Comparison of ENCODE assay signal across 9 mouse cellular contexts in genomic region chr14:26530350-26530749, GRCm38 (mm10). TPM values are rescaled to one million over a fixed set of nuclear protein-coding genes. Genes with fewer than 3 reads are reported as not detected.
DNase-seq lines count a peak whose midpoint lies in the region; ATAC-seq and TF ChIP-seq lines count a peak whose summit lies in the region.
"Had no signal": no experiment of that assay in that cellular context is flagged by ENCODE, and none has a peak within 500 bp of the region (broad histone marks: within the 10 kb centered on the region; RNA-seq: fewer than 3 reads in every experiment).

No protein-coding gene starts in this region.

- TF ChIP-seq EP300 in heart, postnatal 0 days (IDR thresholded peaks at IDR 0.05; ENCODE audit: low read depth): no peak

- peak overlapping the region; percentile 38; the same call in 1 of the 2 replicates for H3K27ac ChIP-seq in heart, postnatal 0 days (ENCODE audit: low read depth)
- H3K27ac ChIP-seq in kidney, adult 2 months (ENCODE audit: insufficient read depth, low read depth, low read length): peak overlapping the region; percentile 51
- no peak overlapping the region for H3K27ac ChIP-seq in liver, embryonic 16.5 days (ENCODE audit: low read length)

- H3K4me2 ChIP-seq in heart, postnatal 0 days (ENCODE audit: low read depth, low read length): 0 out of 2 replicates have a peak overlapping the region, but pooled peaks have one; percentile 8
- 0 out of 2 replicates have a peak overlapping the region, but pooled peaks have one; percentile 0 for H3K4me2 ChIP-seq in liver, embryonic 16.5 days (ENCODE audit: low read depth, low read length)

- TF ChIP-seq POLR2A in kidney, adult 2 months (IDR thresholded peaks at IDR 0.05; ENCODE audit: low read depth, low read length): no peak

- no peak overlapping the region for H3K9ac ChIP-seq in heart, postnatal 0 days (replicated peaks; ENCODE audit: low read depth, low read length)
- H3K9ac ChIP-seq in liver, embryonic 16.5 days (ENCODE audit: low read depth, low read length): no peak overlapping the region

- no peak for DNase-seq in heart, postnatal 0 days (ENCODE audit: low spot score)
- no peak for DNase-seq in heart, adult 18-20 months
- DNase-seq in NIH3T3 (ENCODE audit: low read depth): peak; percentile 15
- peak; percentile 91 for DNase-seq in kidney, adult 2 months
- DNase-seq in cerebellum, postnatal 10 days: no peak
- no peak for DNase-seq in yolk sac, embryonic 10.5 days (ENCODE audit: low spot score)
- DNase-seq: cerebellum, adult 9-11 months; heart, postnatal 14 days had no signal

- H3K27me3 ChIP-seq in heart, postnatal 0 days (ENCODE audit: control insufficient read depth, insufficient read depth, low read length): no peaks in the 10 kb centered on the region
- H3K27me3 ChIP-seq in kidney, adult 2 months (replicated peaks; ENCODE audit: control insufficient read depth, insufficient read depth, low read length): no peaks in the 10 kb centered on the region
- H3K27me3 ChIP-seq in liver, embryonic 16.5 days (ENCODE audit: control insufficient read depth, insufficient read depth, low read depth, low read length): no peaks in the 10 kb centered on the region

- H3K36me3 ChIP-seq in heart, postnatal 0 days (replicated peaks; ENCODE audit: control insufficient read depth, insufficient read depth, low read length): 0 out of 2 replicates have a peak, but pooled peaks cover 3% of the 10 kb centered on the region
- no peaks in the 10 kb centered on the region for H3K36me3 ChIP-seq in kidney, adult 2 months (ENCODE audit: control insufficient read depth, insufficient read depth, low read length)
- no peaks in the 10 kb centered on the region for H3K36me3 ChIP-seq in liver, embryonic 16.5 days (ENCODE audit: control insufficient read depth, insufficient read depth)

- WGBS in heart, postnatal 0 days: 58% methylated on average over 7 of the region's 7 CpGs
- WGBS in kidney, adult 2 months: 14% methylated on average over 7 of the region's 7 CpGs
- WGBS in liver, embryonic 16.5 days (ENCODE audit: insufficient replicate concordance): 57% methylated on average over 7 of the region's 7 CpGs

- ATAC-seq in heart, postnatal 0 days (ENCODE audit: insufficient read depth, low read depth): no peak
- ATAC-seq in liver, embryonic 16.5 days (ENCODE audit: low read depth): no peak

- no peak for TF ChIP-seq CTCF in heart, postnatal 0 days (IDR thresholded peaks at IDR 0.05; ENCODE audit: low read depth)
- no peak for TF ChIP-seq CTCF in kidney, adult 2 months (conservative IDR thresholded peaks at IDR 0.05; ENCODE audit: insufficient read depth, insufficient read length, low read depth, low read length)

- no peaks in the 10 kb centered on the region for H3K9me3 ChIP-seq in heart, postnatal 0 days (replicated peaks; ENCODE audit: control insufficient read depth, low read length)
- no peaks in the 10 kb centered on the region for H3K9me3 ChIP-seq in liver, embryonic 16.5 days (replicated peaks; ENCODE audit: control insufficient read depth, low read length)

- no peak overlapping the region for H3K4me3 ChIP-seq in heart, postnatal 0 days (ENCODE audit: low read depth, low read length)
- H3K4me3 ChIP-seq in kidney, adult 2 months (ENCODE audit: insufficient read depth, low read depth, low read length): no peak overlapping the region
- no peak overlapping the region for H3K4me3 ChIP-seq in liver, embryonic 16.5 days (ENCODE audit: low read depth, low read length)

- peaks cover 36% of the 10 kb centered on the region for H3K4me1 ChIP-seq in heart, postnatal 0 days (ENCODE audit: control insufficient read depth, insufficient read depth)
- H3K4me1 ChIP-seq in kidney, adult 2 months (ENCODE audit: control insufficient read depth, insufficient read depth, low read length): peaks cover 42% of the 10 kb centered on the region
- peaks cover 31% of the 10 kb centered on the region for H3K4me1 ChIP-seq in liver, embryonic 16.5 days (ENCODE audit: control insufficient read depth, low read depth, low read length)

RNA-seq across cellular contexts. Expression of gene Slmap, which starts 4.4 kb away (rescaled TPM):
- total RNA-seq in heart, postnatal 0 days (2014; rRNA removed; ENCODE audit: low replicate concordance): 146 and 248 TPM in 2 replicates
- polyA plus RNA-seq in heart, postnatal 0 days (2015; fragmentation: Nextera tagmentation; extraction: Ambion mirVana): 105 and 140 TPM in 2 replicates
- 100 to 1,000 TPM; 233 to 263 TPM for total RNA-seq in heart, adult 18-20 months (2021)
- polyA plus RNA-seq in kidney, adult 2 months (2012; rRNA removed): 19.3 and 20.0 TPM in 2 replicates
- polyA plus RNA-seq in liver, embryonic 16.5 days (2015; fragmentation: Nextera tagmentation; extraction: Ambion mirVana): 7.5 and 8.1 TPM in 2 replicates

RNA-seq across cellular contexts. Expression of gene Dennd6a, which starts 43.3 kb away (rescaled TPM):
- 20.3 and 32.4 TPM in 2 replicates for total RNA-seq in heart, postnatal 0 days (2014; rRNA removed; ENCODE audit: low replicate concordance)
- 16.0 and 17.6 TPM in 2 replicates for polyA plus RNA-seq in heart, postnatal 0 days (2015; fragmentation: Nextera tagmentation; extraction: Ambion mirVana)
- total RNA-seq in heart, adult 18-20 months (2021): 10 to 100 TPM; 12.4 to 12.9 TPM
- 11.5 and 12.0 TPM in 2 replicates for polyA plus RNA-seq in kidney, adult 2 months (2012; rRNA removed)
- polyA plus RNA-seq in liver, embryonic 16.5 days (2015; fragmentation: Nextera tagmentation; extraction: Ambion mirVana): 8.9 and 9.2 TPM in 2 replicates

Comparison
In these comparisons a context has a peak if more than half of its experiments do, and no peak if none do; other contexts are left out.
1. DNase-seq: peak in NIH3T3 (single experiment) and kidney, adult 2 months (single experiment); none in heart, postnatal 0 days (single experiment), heart, adult 18-20 months (0 of 2), cerebellum, postnatal 10 days (0 of 2) and yolk sac, embryonic 10.5 days (single experiment).